Mouse (Mus musculus) right cerebral cortex, adult 2 months (tissue): Measurements from ENCODE around the gene Dmrt1.
A peak's percentile ranks its signal among the peaks of the same experiment; 100 is the strongest.

Source experiments
- DNase-seq, 2 experiments: peaks; one replicate each; pipeline ENCODE4 v3.0.0; 2021 to 2022; ENCODE audit warnings: low spot score in 2 of 2

Dmrt1 gene

DNA sequence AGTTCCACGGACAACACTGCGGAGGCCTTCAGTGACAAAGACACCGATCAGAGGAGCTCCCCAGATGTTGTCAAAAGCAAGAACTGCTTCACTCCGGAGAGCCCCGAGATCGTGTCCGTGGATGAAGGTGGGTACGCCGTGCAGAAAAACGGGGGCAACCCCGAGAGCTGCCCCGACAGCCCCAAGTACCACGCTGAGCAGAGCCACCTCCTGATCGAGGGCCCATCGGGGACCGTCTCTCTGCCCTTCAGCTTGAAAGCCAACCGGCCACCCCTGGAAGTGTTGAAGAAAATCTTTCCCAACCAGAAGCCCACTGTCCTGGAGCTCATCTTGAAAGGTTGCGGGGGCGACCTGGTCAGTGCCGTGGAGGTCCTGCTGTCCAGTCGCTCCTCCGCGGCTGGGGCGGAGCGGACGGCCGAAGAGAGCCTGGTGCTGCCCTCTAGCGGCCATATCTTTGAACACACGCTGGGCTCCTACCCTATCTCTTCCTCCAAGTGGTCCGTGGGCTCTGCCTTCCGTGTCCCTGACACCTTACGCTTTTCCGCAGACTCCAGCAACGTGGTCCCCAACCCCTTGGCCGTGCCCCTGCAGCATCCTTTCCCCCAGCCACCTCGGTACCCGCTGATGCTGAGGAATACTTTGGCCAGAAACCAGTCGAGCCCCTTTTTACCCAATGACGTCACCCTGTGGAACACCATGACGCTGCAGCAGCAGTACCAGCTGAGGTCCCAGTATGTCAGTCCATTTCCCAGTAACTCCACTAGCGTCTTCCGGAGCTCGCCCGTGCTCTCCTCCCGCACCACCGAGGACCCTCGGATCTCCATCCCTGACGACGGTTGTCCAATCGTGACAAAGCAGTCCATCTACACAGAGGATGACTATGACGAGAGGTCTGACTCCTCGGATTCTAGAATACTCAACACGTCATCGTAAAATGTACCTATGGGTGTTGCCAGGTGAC lies 117.2 kb downstream of the Dmrt1 start:
- peak; percentile 59 to 65 for DNase-seq

DNA sequence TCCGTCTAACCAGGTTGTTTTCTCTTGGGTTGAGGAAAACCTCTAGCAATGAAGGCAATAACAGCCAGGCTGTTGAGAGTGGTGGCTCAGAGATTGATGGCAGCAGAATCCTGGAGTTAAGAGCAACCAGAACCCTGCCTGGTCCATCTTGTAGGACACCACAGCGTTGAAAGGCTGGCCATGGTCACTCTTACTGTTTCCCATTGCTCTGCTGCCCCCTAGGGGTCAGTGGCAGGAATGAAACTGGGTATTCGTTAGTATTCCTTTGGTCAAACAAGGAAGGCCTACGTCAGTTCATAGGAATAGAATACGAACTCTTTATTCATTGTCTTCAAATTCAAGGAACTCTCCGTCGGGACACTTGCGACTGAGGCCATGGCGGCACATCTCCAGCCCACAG lies 123.1 kb downstream of the Dmrt1 start:
- DNase-seq, result peak; percentile 75 to 81

DNA sequence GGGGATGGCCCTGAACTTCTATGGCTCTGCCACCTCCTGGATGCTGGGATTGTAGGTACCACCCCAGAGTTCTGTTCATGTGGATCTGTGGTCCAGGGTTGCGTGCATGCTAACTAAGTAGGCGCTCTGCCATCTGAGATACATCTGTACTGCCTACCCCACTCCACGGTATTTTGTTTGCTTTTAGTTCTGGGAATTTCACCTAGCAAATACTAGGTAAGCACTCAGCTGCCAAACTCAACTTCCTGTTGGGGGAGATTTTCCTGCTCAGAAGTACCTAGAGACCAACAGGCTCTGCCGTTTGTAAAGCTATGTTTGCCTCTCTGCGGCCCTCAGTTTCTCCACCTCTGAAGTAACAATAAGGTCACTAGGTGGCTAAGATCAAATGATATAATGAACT lies 129.7 kb downstream of the Dmrt1 start:
- no peak for DNase-seq

DNA sequence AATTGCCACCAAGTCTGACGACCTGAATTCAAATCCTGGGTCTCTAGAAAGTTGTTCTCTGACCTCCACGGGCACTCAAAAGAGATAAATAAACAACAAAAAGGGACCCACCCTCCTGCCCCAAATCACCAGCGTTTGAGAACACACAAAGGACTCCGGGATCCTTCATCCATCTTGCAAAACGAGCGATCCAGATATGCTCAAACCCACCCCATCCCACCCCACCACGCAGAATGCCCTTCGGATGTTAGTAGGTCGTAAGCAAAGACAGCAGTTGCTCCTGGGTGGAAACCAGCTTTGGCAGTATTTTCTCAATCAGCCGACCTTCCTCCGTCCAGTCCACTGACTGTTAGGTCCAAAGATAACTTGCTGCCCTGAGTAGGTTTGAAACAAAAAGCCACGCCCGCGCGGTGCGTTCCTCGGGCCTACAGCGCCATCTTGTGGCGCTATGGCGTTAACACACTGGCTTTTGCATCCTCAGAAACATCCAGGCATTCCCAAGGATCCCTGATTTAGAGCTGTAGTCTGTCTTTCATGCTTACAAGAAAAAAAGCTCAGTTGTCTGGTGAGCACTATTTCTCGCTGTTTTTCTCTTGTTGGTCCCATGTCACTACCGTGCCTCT lies 130.3 kb downstream of the Dmrt1 start:
- peak; percentile 64 to 73 for DNase-seq

DNA sequence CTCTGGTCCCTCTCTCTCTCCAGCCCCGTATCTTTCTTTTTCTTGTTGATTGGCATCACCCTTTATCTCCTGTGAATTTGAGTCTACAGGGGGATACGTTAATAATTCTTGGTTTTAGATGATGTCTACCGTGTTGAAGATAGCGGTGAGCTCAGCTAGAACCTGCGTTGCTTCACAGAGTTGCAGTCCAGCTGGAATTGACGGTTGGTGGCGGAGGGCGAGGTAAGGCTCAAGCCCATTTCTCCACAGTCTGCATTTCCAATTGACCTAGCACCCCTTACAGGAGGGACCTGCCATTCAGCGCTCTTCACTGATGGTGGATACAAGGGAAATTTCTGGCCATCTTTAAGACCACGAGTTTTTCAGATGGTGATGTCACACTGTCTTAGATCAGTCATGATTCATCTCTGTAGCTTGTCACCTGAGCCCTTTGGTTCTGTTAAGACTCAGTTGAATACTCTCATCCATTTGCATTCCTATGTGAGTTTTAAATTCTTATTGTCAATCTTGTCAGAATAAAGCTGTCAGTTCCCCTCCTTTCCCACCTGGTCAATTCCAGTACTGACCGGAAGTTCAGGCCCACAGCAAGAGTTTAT lies 133.4 kb downstream of the Dmrt1 start:
- DNase-seq, result no peak

DNA sequence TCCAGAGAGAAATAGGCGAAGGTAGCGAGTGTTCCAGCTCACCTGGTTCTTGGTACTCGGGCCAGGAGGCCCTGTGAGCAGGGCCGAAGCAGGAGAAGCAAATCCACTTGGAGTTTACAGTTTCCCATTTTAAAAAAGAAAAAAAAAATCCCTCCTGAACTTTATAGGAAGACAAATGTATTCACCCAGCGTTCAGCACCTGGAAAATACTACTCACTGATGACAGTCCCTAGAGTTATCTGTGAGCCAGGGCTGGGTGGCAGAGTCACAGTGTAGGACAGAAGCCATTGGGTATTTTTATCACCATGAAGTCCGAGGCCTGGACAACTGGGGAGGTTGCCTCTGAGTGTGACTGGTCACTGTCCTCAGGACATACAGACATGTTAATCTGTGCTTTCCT lies 136.4 kb downstream of the Dmrt1 start:
- DNase-seq, result no peak

DNA sequence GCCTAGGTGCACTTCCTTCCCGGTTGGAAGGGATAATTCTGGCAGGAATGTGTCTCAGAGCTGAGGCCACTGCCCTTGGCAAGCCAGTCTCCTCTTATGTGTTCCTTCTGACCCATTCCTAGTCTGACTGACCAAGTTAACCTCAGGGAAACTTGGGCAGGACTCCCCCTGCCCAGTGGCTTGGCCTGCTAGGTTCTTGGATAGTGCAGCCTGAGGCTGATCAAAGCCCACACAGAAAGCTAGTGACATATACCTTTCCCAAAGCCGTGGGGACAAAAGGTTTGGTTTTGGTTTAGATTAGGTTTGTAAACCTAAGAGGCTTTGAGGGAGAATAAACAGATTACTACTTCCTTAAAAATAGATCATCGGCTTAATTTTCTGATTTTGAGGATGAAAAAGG lies 141.7 kb downstream of the Dmrt1 start:
- DNase-seq, result no peak

DNA sequence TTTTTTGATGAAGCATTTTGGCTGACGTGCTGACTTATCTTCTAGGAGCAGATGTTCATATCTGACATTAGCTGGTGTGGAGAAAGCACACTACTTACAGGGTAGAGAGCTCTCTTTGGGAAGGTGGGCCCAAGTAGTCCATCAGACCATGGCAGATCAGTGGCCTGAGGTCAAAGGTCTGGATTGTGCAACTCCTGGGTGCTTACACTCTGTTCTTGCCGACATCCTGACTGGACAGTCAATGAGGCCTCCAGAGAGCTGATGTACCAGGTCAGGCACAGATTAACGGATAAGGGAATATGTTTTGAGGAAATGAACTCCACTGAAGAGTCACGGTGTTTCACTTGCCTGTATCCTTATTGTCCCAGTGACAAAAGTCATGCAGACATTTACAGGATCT lies 143.3 kb downstream of the Dmrt1 start:
- no peak for DNase-seq

DNA sequence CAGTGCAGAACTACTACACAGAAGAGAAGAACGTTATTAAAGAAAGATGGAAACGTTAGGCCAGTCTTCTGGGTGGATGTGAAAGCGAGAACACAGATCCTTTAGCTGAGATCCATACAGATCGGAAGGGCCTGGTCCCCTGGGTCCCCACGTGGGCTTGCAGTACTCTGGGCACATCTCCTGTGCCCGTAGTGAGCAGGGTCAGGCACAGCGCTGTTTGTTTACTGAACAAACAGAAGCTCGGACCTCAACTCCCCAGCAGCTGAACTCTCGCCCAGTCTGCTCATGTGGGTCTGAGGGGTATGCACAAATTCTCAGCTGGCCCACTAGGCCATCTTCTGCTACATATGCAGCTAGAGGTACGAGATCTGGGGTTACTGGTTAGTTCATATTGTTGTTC lies 145.1 kb downstream of the Dmrt1 start:
- no peak for DNase-seq

DNA sequence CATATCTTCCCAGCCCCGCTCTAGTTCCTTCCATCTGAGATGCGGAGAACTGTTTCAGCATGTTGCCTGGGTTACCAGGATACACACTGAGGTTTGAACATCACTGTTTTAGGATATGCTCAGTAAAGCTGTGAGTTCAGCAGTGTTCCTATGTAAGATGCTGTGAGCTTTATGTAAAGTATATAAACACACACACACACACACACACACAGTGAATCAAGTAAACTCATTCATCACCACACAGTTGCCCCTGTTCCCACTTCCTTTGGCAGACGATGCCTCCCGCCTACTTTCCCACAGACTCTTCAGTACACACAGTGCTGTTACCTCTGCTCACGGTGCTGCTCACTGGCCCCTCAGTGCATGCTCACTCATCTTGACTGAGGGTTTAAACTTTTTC lies 147.1 kb downstream of the Dmrt1 start:
- DNase-seq, result peak in 1 of 2 experiments; percentile 16
